Mouse (Mus musculus) kidney, adult 2 months (tissue): ENCODE results near the gene Ctla4.

Experiments used
- CTCF ChIP-seq: fragments of 200-500 bp; conservative IDR thresholded peaks from 2 replicates; pipeline ENCODE4 v1.5.1; 2011; ENCODE audit warnings: low read depth, mild to moderate bottlenecking, control low read depth, low read length, moderate library complexity, mixed read lengths; ENCODE audit not compliant: insufficient read depth, insufficient read length
- POLR2A ChIP-seq: fragments of 200-500 bp; IDR thresholded peaks from one replicate; pipeline ENCODE4 v1.6.1; 2011; ENCODE audit warnings: low read depth, low read length, control low read depth

DNA sequence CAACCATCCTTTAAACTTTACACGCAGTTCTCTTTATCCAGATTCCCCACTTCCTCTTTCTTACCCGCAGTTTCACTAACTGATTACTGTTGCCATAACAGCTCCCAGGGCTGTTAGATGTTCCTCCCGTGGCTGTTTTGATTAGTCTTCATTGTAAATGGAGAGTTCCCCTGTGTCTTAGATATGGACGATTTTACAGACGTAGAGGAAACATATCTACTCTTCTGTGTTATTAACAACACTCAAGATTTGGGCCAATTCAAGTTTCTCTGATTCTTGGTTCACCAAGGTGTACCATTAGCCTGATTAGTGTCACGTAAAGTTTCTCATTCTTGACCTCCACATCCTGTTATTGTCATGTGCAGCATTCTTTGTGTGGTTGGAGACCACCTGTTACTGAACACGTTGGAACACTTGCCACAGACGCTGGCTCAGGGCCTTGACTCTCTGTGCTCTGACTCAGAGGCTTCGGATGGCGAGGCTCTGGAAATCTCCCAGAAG, 29.5 kb downstream of the Ctla4 start:
- TF ChIP-seq CTCF: no peak
- no peak for TF ChIP-seq POLR2A
